Mouse (Mus musculus) lung, postnatal 0 days (tissue): Measurements from ENCODE around the gene Slc44a3. TPM values are rescaled to one million over a fixed set of nuclear protein-coding genes. Genes with fewer than 3 reads are reported as not detected.

Experiments used
- ATAC-seq: fragments of 200-750 bp; cut with Nextera tagmentation; 2 replicates; pipeline ENCODE4 v1.8.0; 2017; ENCODE audit warnings: moderate library complexity
- DNase-seq: peaks from one replicate; pipeline ENCODE4 v3.0.0-alpha.2; 2016; ENCODE audit warnings: low spot score
- H3K27ac ChIP-seq: fragments of 300-500 bp; sonication (generic); 2 replicates; pipeline ENCODE4 v1.5.1; 2014; ENCODE audit warnings: antibody characterized with exemption, mild to moderate bottlenecking, low read length, mixed read lengths
- H3K27me3 ChIP-seq: fragments of 300-500 bp; sonication (generic); replicated peaks from 2 replicates; pipeline ENCODE4 v1.6.1; 2014; ENCODE audit warnings: low read length, mixed read lengths; ENCODE audit not compliant: insufficient read depth
- H3K36me3 ChIP-seq: fragments of 300-500 bp; sonication (generic); 2 replicates; pipeline ENCODE4 v1.6.1; 2014; ENCODE audit warnings: low read length, mixed read lengths; ENCODE audit not compliant: insufficient read depth
- H3K4me1 ChIP-seq: fragments of 300-500 bp; sonication (generic); 2 replicates; pipeline ENCODE4 v1.6.1; 2014; ENCODE audit warnings: antibody characterized with exemption, low read depth, low read length, mixed read lengths; ENCODE audit not compliant: insufficient read depth
- H3K4me2 ChIP-seq: fragments of 300-500 bp; sonication (generic); replicated peaks from 2 replicates; pipeline ENCODE4 v1.6.1; 2014; ENCODE audit warnings: low read depth, mild to moderate bottlenecking, low read length, moderate library complexity, mixed read lengths
- H3K4me3 ChIP-seq: fragments of 300-500 bp; sonication (generic); 2 replicates; pipeline ENCODE4 v1.5.1; 2014; ENCODE audit warnings: low read depth, low read length
- H3K9ac ChIP-seq: fragments of 300-500 bp; sonication (generic); replicated peaks from 2 replicates; pipeline ENCODE4 v1.6.1; 2014; ENCODE audit warnings: low read depth, mild to moderate bottlenecking
- H3K9me3 ChIP-seq: fragments of 300-500 bp; sonication (generic); 2 replicates; pipeline ENCODE4 v1.6.1; 2016; ENCODE audit warnings: low read length, mixed read lengths
- CTCF ChIP-seq: IDR thresholded peaks from 2 replicates; pipeline ENCODE4 v1.5.1; 2016; ENCODE audit warnings: antibody characterized with exemption, mild to moderate bottlenecking
- EP300 ChIP-seq: IDR thresholded peaks from 2 replicates; pipeline ENCODE4 v1.6.1; 2016; ENCODE audit warnings: antibody characterized with exemption, mild to moderate bottlenecking, control low read depth
- WGBS: fragments of 180-500 bp; shearing (Covaris S2); extraction: QIAGEN DNeasy Blood & Tissue Kit; methylation state at CpG from one replicate; pipeline ENCODE4 v1.1.7; 2014; 5-methylcytosine and 5-hydroxymethylcytosine counted together
- polyA plus RNA-seq: library from polyadenylated mRNA; unstranded; fragments of >200 nt; fragmentation: Nextera tagmentation; extraction: Ambion mirVana; gene quantifications from 2 replicates; pipeline ENCODE4 v1.2.1, GENCODE M21; 2015

Gene Slc44a3
- polyA plus RNA-seq, 1 experiment from 2014 or later: 45.4 TPM

- Histone ChIP-seq H3K4me3 (no peak overlapping the region), H3K27me3 (no peaks in the 10 kb centered on the region), H3K9ac (no peak overlapping the region), H3K27ac (0 out of 2 replicates have a peak overlapping the region, but pooled peaks have one; percentile 26), H3K36me3 (no peaks in the 10 kb centered on the region; the same call in 1 of the 2 replicates), H3K9me3 (no peaks in the 10 kb centered on the region), H3K4me1 (no peaks in the 10 kb centered on the region; the same call in 1 of the 2 replicates), H3K4me2 (peak overlapping the region; percentile 40)
- no peak for DNase-seq
- TF ChIP-seq EP300: no peak
- no peak for TF ChIP-seq CTCF
- WGBS: 83% methylated on average over 8 of the region's 8 CpGs
- ATAC-seq: no peak
Observed at GRCm38 (mm10) chr3:121448606-121449005, 83.6 kb downstream of the Slc44a3 start.

DNA sequence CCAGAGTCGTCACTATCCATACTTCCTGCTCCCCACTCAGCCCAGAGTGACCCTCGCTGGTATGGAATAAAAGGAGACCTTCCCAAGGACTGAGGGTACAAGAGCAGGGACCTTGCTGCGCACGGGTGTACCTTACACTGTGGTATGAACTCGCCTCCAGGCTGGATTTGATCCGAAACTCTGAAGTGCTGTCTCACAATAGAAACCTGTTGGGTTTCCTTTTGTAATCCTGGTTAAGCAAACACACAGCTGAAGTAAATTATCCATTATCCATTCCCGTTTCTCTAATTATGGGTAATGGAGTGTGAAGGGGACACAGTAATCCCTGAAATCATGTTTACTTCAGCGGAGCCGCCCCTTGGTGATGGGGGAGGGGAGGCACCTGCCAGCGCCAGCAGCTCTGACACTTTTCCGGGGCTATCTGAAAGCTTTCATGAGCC lies 84.2 kb downstream of the Slc44a3 start:
- ATAC-seq (no peak), DNase-seq (no peak)
- no peaks in the 10 kb centered on the region for H3K9me3 ChIP-seq
- WGBS: 40% methylated on average over 11 of the region's 11 CpGs
- H3K27ac ChIP-seq: no peak overlapping the region
- H3K4me2 ChIP-seq: peak overlapping the region; percentile 40
- no peaks in the 10 kb centered on the region; the same call in 1 of the 2 replicates for H3K4me1 ChIP-seq
- no peak for TF ChIP-seq CTCF
- TF ChIP-seq EP300: no peak
- H3K4me3 ChIP-seq: peak overlapping the region; percentile 15; the same call in 1 of the 2 replicates
- no peak overlapping the region for H3K9ac ChIP-seq
- no peaks in the 10 kb centered on the region; the same call in 1 of the 2 replicates for H3K36me3 ChIP-seq
- no peaks in the 10 kb centered on the region for H3K27me3 ChIP-seq

DNA sequence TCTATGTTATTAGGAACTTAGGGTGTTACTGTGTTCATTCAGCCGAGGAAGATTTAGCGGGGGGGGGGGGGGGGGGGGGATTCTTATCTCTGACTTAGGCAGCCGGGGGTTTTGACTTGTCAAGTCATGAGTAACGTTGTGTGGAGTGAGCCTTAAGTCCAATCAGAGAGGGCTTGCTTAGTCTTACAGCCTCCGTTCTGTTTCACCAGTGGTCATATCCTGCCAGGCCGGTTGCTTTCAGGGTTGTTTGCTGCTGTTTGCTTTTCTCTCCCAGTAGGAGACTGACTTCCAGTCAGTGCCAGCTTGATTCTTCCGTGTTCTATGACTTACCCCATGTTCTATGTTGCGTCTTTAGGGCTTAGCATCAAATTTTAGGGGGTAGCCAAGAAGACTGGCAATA lies 85.8 kb downstream of the Slc44a3 start:
- Histone ChIP-seq H3K4me3 (no peak overlapping the region), H3K4me1 (no peaks in the 10 kb centered on the region; the same call in 1 of the 2 replicates), H3K9ac (no peak overlapping the region), H3K27ac (no peak overlapping the region), H3K4me2 (0 out of 2 replicates have a peak overlapping the region, but pooled peaks have one; percentile 3), H3K9me3 (no peaks in the 10 kb centered on the region), H3K27me3 (no peaks in the 10 kb centered on the region), H3K36me3 (no peaks in the 10 kb centered on the region; the same call in 1 of the 2 replicates)
- ATAC-seq (peak; percentile 27; the same call in 1 of the 2 replicates), DNase-seq (peak; percentile 44)
- WGBS: 43% methylated on average over 6 of the region's 8 CpGs
- TF ChIP-seq EP300 (no peak), CTCF (no peak)

- peaks cover 10% of the 10 kb centered on the region; the same call in 1 of the 2 replicates for H3K4me1 ChIP-seq
- H3K9ac ChIP-seq: no peak overlapping the region
- DNase-seq (no peak), ATAC-seq (no peak)
- H3K27me3 ChIP-seq: no peaks in the 10 kb centered on the region
- H3K36me3 ChIP-seq: no peaks in the 10 kb centered on the region
- WGBS: 94% methylated on average over 6 of the region's 6 CpGs
- no peak overlapping the region for H3K4me3 ChIP-seq
- no peak overlapping the region for H3K4me2 ChIP-seq
- no peak overlapping the region for H3K27ac ChIP-seq
- TF ChIP-seq CTCF (no peak), EP300 (no peak)
- H3K9me3 ChIP-seq: no peaks in the 10 kb centered on the region
Observed at GRCm38 (mm10) chr3:121444414-121444813, 87.8 kb downstream of the Slc44a3 start.

GRCm38 (mm10) chr3:121443861-121444271 lies 88.3 kb downstream of the Slc44a3 start:
- Histone ChIP-seq H3K4me1 (peaks cover 16% of the 10 kb centered on the region; the same call in 1 of the 2 replicates), H3K27me3 (no peaks in the 10 kb centered on the region), H3K4me3 (no peak overlapping the region), H3K4me2 (no peak overlapping the region), H3K36me3 (no peaks in the 10 kb centered on the region), H3K27ac (no peak overlapping the region), H3K9ac (no peak overlapping the region), H3K9me3 (no peaks in the 10 kb centered on the region)
- 83% methylated on average over 4 of the region's 4 CpGs for WGBS
- ATAC-seq (no peak), DNase-seq (no peak)
- TF ChIP-seq CTCF: no peak
- TF ChIP-seq EP300: no peak

GRCm38 (mm10) chr3:121442288-121442687 lies 89.9 kb downstream of the Slc44a3 start:
- TF ChIP-seq CTCF (no peak), EP300 (peak; percentile 30; the same call in 1 of the 2 replicates)
- no peak for DNase-seq
- no peaks in the 10 kb centered on the region for H3K9me3 ChIP-seq
- H3K27ac ChIP-seq: no peak overlapping the region
- WGBS: 81% methylated on average over 5 of the region's 5 CpGs
- ATAC-seq: peak; percentile 20; the same call in 1 of the 2 replicates
- no peaks in the 10 kb centered on the region for H3K36me3 ChIP-seq
- H3K4me2 ChIP-seq: no peak overlapping the region
- H3K4me3 ChIP-seq: no peak overlapping the region
- no peaks in the 10 kb centered on the region for H3K27me3 ChIP-seq
- no peak overlapping the region for H3K9ac ChIP-seq
- H3K4me1 ChIP-seq: peaks cover 22% of the 10 kb centered on the region; the same call in 1 of the 2 replicates
